Mouse (Mus musculus): ENCODE measurements at regions not wholly inside any gene's neighbourhood (a gene's known extent, or its start where the extent isn't known, plus 50 kb on each side); places are given as distances from the start of the nearest gene placed in this dataset.
A peak's percentile ranks its signal among the peaks of the same experiment; 100 is the strongest.
"Not testable (repeated sequence)": the region's sequence is repeated elsewhere in the genome, so short reads cannot be mapped to it uniquely, and the experiment has no call there.

GRCm38 (mm10) chr1:157048996-157049395 lies 59.5 kb downstream of the Tex35 start:
- no peak for DNase-seq

- DNase-seq: no peak
These were observed 60.1 kb downstream of the Tex35 start for GRCm38 (mm10) chr1:157048201-157048923.

DNA sequence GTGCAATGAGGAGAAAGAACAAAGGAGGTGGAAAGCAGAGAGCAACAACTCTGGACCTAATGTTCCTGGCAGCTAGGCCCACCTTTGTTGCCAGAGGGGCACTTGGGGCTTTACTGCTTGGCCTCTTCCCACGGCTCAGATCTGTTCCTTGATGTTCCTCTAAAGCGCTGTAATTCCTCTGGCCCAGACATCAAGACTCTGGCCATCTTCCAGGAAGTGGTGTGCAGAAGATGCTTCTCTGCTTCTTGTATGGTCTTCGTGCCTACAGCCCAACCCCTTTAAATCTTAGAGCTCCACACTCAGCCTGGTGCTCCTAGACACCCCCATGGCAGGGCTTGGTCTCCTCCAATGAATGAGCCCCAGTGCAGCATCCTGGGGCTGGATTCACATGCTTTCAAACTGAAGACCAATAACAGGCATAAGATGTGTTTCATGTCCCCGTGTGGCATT lies 60.7 kb downstream of the Tex35 start:
- DNase-seq: peak; percentile 26

GRCm38 (mm10) chr1:157046760-157047182 lies 61.7 kb downstream of the Tex35 start:
- no peak for DNase-seq

- no peak for DNase-seq
These were observed 68.7 kb downstream of the Tex35 start for GRCm38 (mm10) chr1:157039836-157040196.

DNA sequence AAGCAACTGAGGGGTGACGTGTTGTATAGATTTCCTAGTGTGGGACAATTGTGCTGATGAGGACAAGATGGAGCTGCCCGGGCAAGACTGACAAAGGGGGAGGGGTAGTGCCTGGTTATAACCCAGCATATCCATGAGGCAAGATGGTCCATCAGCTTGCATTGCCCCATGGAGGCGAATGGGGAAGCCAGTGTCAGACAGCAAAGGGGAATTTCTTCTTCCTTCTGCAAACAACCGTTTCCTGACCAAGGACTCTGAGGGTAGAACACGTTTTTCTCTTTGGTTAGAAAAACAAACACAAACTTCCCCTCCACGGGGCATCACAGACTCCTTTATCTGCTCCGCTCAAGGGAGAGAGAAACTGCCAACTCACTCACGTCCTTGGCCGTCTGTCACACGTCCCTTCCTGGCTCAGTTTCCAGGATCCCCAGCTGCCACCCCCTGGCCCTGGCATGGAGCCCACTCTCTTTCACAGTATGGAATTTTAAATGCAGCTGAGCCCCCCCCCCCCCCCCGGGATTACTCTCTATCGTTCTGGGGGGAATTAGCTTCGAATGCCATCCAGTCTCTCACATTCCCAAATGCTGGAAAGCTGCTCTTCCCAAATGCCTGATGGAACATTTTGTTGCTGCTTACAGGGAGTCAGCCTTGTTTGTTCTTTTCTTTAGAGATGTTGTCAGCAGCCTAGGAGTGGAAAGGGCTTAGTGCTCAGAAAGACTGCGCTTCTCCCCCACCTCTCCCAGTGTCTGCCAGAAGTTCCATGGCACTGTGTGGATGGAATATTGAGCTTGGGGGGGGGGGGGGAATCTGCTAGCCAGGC lies 69.3 kb downstream of the Tex35 start:
- peak; percentile 48 for DNase-seq

GRCm38 (mm10) chr1:157038111-157039008 lies 70.1 kb downstream of the Tex35 start:
- DNase-seq: no peak

GRCm38 (mm10) chr1:157037246-157037991 lies 71.1 kb downstream of the Tex35 start:
- no peak for DNase-seq

DNA sequence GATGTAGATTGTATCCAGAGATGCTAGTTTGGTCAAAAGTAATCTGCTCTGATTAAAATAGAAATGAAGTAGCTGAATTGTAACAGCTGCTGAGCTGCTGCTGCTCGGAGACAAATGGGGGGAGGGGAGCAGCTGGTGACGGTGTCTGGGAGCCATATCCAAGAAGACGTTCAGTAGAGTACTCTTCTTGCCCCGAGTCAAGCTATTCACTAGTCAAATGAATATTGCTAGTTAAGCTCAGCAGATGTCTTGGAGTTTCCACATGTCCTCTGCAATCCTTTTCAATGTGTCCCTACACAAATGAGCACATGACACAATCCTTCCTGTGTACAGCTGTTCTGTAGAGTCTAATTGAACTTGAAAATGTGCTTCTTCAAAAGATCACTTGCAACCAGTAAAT lies 71.7 kb downstream of the Tex35 start:
- no peak for DNase-seq

- not testable (repeated sequence) for DNase-seq
These were observed 73.3 kb downstream of the Tex35 start for GRCm38 (mm10) chr1:157035221-157035620.

- no peak for DNase-seq
These were observed 79.8 kb downstream of the Tex35 start for GRCm38 (mm10) chr1:157028682-157029081.

- no peak for DNase-seq
These were observed 80.8 kb downstream of the Tex35 start for GRCm38 (mm10) chr1:157027681-157028080.

GRCm38 (mm10) chr1:157023462-157023861 lies 84.0 kb upstream of the Ralgps2 start:
- DNase-seq: no peak

DNA sequence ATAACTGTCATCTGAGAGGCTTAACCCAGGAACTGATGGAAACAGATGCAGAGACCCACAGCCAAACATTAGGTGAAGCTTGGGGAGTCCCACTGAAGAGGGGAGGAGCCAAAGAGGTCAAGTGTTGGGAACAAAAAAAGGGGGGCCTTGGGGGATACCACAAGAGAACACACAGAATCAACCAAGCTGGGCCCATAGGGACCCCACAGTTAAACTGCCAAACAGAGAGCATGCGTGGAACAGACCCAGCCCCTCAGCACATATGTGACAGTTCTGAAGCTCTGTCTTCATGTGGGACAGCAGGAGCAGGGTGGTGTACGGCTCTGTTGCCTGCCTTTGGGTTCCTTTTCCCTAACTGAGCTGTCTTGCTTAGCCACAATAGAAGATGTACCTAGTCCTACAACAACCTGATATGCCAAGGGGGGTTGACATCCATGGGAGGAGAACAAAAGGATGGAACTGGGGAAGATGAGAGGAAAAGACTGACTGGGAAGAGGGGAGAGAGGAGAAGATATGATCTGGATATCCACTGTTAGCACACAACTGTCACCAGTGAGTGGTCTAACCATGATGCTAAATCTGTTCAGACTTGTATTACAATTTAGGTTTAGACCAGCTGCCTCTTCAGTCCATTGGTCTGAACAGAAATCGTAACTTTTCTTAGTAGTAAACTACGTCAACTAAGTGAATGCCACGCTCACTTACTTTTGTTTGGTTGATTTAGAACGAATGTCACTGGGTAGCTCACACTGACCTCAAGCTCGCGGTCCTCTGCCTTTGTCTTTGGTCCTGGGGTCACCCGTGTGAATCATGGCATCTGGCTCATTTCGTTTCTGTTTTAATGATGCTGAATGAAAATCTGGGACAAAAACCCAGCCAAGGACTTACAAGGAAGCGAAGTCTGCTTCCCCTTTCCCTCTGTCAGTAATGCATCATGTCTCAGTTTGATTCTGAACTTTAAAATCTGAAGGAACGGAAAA lies 83.3 kb upstream of the Ralgps2 start:
- no peak for DNase-seq

- DNase-seq: peak; percentile 72
These were observed 80.5 kb upstream of the Ralgps2 start for GRCm38 (mm10) chr1:157019892-157020291.

DNA sequence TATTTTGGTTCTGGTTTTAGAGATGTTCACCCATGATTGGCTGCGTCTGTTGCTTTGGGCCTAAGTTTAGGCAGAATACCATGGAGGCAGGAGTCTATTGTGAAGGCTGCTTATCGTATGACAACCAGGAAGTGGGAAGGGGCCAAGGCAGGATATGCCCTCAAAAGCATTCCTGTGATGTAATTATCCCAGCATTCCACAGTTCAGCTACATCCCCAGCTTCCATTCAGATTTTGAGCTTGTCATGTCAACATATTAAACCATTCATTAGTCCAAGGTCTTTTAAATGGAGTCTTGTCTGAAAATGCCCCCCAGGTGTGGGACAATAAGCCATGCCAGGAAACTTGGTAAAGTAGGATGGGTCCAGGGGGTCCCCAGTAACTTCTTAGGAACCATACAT lies 79.3 kb upstream of the Ralgps2 start:
- no peak for DNase-seq

DNA sequence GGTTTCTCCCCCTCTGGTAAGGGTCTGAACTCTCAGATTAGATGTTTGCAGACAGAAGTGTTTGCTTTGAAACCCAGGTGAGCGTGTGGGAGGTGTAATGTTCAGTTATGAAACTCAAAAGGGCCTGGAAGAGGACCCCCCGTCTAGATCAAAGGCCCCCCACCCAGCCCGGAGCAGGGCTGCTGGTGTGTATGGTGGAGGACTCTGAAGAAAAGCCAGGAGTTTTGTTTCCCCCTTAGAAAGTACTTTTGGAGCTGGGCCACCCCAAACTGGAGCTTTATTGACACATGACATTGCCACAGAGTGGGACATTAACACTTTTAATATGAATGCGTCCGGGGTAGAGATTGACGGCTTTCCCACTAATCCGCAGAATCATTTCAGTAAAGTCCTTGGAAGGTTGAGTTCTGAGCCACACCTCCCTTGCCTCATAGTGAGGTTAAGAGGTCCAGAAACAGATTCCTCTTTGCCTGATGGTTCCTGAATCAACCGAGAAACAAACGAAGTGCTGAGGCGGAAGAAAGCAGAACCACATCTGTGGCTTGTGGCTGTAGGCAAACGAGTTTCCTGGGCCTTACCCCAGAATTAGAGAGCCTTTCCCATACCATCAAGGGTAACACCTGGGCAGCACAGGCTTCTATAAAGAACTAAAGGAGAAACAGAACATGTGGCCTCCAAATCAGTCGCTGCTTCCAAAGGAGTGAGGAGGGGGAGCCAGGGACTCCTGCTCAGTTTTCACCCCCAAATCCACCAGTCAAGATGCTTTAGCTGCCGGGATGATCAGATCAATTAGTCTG lies 78.0 kb upstream of the Ralgps2 start:
- no peak for DNase-seq

DNA sequence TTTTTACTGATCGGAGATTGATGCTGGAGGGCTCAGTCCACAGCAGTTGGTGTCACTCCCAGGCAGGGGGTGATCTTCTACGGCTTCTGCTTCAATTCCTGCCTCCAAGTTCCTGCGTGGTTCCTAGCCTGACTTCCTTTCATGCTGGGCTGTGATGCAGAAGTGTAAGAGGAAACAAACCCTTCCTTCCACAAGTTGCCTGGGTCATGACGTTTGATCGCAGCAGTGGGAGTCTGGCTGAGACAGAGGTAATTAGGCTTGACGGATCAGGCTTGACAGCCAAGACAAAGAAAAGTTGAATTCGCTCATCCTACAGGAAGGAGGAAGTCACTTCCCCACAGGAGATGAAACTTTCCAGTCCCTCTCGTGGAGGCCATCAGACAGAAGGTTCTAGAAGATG lies 77.2 kb upstream of the Ralgps2 start:
- DNase-seq: no peak

GRCm38 (mm10) chr1:157014532-157015497 lies 75.4 kb upstream of the Ralgps2 start:
- no peak for DNase-seq
